Mouse (Mus musculus): ENCODE measurements around the gene Lgr5. TPM values are rescaled to one million over a fixed set of nuclear protein-coding genes. Genes with fewer than 3 reads are reported as not detected.

Lgr5 gene
- total and polyA plus RNA-seq, 2 experiments from 2014 or later = 1.5 to 3.0 TPM

- ATAC-seq (ENCODE audit: low FRiP score) (no peak), DNase-seq (ENCODE audit: low spot score) (no peak)
- Histone ChIP-seq H3K9me3 (ENCODE audit: low read length) (no peaks in the 10 kb centered on the region), H3K27me3 (ENCODE audit: insufficient read depth, low read length) (peaks cover 16% of the 10 kb centered on the region; the same call in 1 of the 2 replicates), H3K27ac (ENCODE audit: low read depth, low read length) (no peak overlapping the region), H3K4me2 (ENCODE audit: low read depth, low read length, poor library complexity, severe bottlenecking) (no peak overlapping the region), H3K4me3 (ENCODE audit: low read depth, low read length) (no peak overlapping the region), H3K36me3 (ENCODE audit: insufficient read depth, low read length) (no peaks in the 10 kb centered on the region), H3K4me1 (ENCODE audit: insufficient read depth, low read length) (no peaks in the 10 kb centered on the region), H3K9ac (replicated peaks; ENCODE audit: low read length, poor library complexity, severe bottlenecking) (no peak overlapping the region)
- 24% methylated on average over 7 of the region's 7 CpGs for WGBS
- TF ChIP-seq CTCF (IDR thresholded peaks at IDR 0.05) = no peak
These were observed 8.1 kb downstream of the Lgr5 start for GRCm38 (mm10) chr10:115579494-115579893.

DNA sequence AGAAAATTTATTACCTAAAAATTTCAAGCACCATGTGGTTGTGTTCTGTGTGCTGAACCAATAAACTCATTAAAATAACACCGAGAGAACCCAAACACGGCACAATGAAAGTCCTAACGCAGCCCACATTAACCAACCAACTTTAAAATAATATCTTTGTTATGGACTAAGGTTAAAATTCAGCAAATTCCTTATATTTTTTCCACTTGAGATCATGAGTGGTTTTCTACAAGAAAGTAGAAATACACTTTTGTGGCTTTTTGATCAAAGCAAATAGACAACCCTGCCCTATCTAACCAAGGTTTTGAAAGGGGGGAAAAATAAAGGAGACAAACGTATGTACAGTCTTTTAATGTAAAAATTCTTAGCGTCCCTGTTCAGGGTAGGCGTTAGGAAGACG, 8.5 kb downstream of the Lgr5 start:
- Histone ChIP-seq H3K4me3 (ENCODE audit: low read depth, low read length) (no peak overlapping the region), H3K27ac (ENCODE audit: low read depth, low read length) (no peak overlapping the region), H3K9ac (replicated peaks; ENCODE audit: low read length, poor library complexity, severe bottlenecking) (no peak overlapping the region), H3K4me1 (ENCODE audit: insufficient read depth, low read length) (no peaks in the 10 kb centered on the region), H3K27me3 (ENCODE audit: insufficient read depth, low read length) (peaks cover 12% of the 10 kb centered on the region; the same call in 1 of the 2 replicates), H3K36me3 (ENCODE audit: insufficient read depth, low read length) (no peaks in the 10 kb centered on the region), H3K9me3 (ENCODE audit: low read length) (no peaks in the 10 kb centered on the region), H3K4me2 (ENCODE audit: low read depth, low read length, poor library complexity, severe bottlenecking) (no peak overlapping the region)
- WGBS = 54% methylated on average over 7 of the region's 7 CpGs
- no peak for TF ChIP-seq CTCF (IDR thresholded peaks at IDR 0.05)
- DNase-seq (ENCODE audit: low spot score) = no peak
- no peak for ATAC-seq (ENCODE audit: low FRiP score)

DNA sequence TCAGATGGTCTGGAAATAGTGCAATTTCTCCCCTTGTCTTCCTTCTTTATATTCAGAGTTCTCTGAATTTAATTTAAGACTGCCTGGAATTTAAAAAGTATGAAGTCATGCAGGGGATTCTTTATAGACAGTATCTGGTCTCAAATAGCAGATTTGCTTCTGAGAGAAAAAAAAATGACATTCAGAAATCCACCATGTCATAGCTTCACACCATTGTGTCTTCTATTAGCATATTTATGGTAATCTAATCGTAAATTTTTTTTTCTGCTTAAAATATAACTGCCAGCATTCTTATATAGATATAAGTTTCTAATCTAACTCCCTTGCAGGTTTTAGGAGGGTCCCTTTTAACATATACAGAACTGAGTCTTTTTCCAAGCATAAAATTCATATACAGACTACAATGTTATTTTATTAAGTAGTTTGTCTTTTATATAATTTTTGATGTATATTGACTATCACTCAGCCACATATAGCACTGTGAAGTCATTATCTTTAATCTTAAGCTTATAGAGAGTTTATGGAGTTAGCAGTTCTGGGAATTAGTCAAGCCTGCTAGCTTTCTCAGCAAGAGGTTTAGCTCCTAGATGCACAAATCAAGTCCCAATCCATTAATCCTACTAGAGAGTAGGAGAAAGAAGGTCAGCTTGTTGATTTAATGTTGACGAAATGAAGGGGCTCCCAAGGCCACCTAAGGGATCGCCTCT, 15.7 kb downstream of the Lgr5 start:
- Histone ChIP-seq H3K4me2 (ENCODE audit: low read depth, low read length, poor library complexity, severe bottlenecking) (0 out of 2 replicates have a peak overlapping the region, but pooled peaks have one; percentile 3), H3K27ac (ENCODE audit: low read depth, low read length) (no peak overlapping the region)
- no peak for ATAC-seq (ENCODE audit: low FRiP score)

DNA sequence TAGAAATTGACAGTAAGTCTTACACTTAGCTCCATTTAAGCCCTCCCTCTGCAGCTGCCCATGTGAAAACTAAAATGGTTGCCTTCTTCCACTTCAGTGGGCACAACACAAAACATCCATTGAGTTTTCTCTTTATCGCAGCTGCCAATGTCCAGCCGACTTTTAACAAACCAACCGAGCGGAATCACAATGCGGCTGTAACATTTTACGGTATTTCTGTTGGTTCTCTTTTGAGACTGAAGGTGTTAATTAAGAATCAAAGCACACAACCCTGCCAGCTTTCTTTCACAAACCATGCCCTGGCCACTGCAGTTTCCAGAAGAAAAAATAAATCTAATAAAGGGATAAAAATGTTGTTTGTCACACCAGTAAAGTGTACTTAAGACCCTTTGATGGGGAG, 16.3 kb downstream of the Lgr5 start:
- DNase-seq (ENCODE audit: low spot score) = peak; percentile 84
- 0 out of 2 replicates have a peak overlapping the region, but pooled peaks have one; percentile 3 for H3K4me2 ChIP-seq (ENCODE audit: low read depth, low read length, poor library complexity, severe bottlenecking)
- H3K9me3 ChIP-seq (ENCODE audit: low read length) = no peaks in the 10 kb centered on the region
- no peak overlapping the region for H3K9ac ChIP-seq (replicated peaks; ENCODE audit: low read length, poor library complexity, severe bottlenecking)
- H3K27ac ChIP-seq (ENCODE audit: low read depth, low read length) = no peak overlapping the region
- H3K4me1 ChIP-seq (ENCODE audit: insufficient read depth, low read length) = 0 out of 2 replicates have a peak, but pooled peaks cover 3% of the 10 kb centered on the region
- H3K36me3 ChIP-seq (ENCODE audit: insufficient read depth, low read length) = no peaks in the 10 kb centered on the region
- WGBS = 13% methylated on average over 6 of the region's 6 CpGs
- TF ChIP-seq CTCF (IDR thresholded peaks at IDR 0.05) = no peak
- no peaks in the 10 kb centered on the region for H3K27me3 ChIP-seq (ENCODE audit: insufficient read depth, low read length)
- ATAC-seq (ENCODE audit: low FRiP score) = 0 out of 2 replicates have a peak, but pooled peaks have one; percentile 65
- H3K4me3 ChIP-seq (ENCODE audit: low read depth, low read length) = 0 out of 2 replicates have a peak overlapping the region, but pooled peaks have one; percentile 1

More for the DNA sequence above, 15.7 kb downstream of the Lgr5 start:
- no peak overlapping the region for H3K9ac ChIP-seq (replicated peaks; ENCODE audit: low read length, poor library complexity, severe bottlenecking)
- H3K4me3 ChIP-seq (ENCODE audit: low read depth, low read length) = no peak overlapping the region
- no peaks in the 10 kb centered on the region for H3K36me3 ChIP-seq (ENCODE audit: insufficient read depth, low read length)
- WGBS = 14% methylated on average over 3 of the region's 3 CpGs
- no peaks in the 10 kb centered on the region for H3K9me3 ChIP-seq (ENCODE audit: low read length)
- TF ChIP-seq CTCF (IDR thresholded peaks at IDR 0.05) = no peak
- no peaks in the 10 kb centered on the region for H3K27me3 ChIP-seq (ENCODE audit: insufficient read depth, low read length)
- DNase-seq (ENCODE audit: low spot score) = no peak
- 0 out of 2 replicates have a peak, but pooled peaks cover 3% of the 10 kb centered on the region for H3K4me1 ChIP-seq (ENCODE audit: insufficient read depth, low read length)

DNA sequence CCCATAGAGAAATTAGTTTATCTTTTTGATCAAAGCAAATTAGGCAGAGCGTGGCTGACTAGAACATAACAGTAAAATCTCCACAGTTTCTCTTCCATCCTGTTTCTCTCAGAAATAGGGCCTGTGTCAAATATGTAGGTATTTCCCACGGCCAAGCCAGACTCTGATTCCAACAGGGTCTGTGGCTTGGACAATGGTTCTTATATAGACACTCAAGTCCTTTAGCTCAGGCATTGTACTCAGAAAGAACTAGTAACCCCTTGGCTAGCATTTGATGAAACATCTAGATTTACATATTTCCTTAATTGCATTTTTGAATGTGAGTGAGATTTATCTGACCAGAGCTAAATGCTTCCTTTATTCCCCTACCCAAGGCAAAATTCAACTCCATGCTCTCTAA, 17.0 kb downstream of the Lgr5 start:
- Histone ChIP-seq H3K4me3 (ENCODE audit: low read depth, low read length) (no peak overlapping the region), H3K4me1 (ENCODE audit: insufficient read depth, low read length) (0 out of 2 replicates have a peak, but pooled peaks cover 3% of the 10 kb centered on the region), H3K27me3 (ENCODE audit: insufficient read depth, low read length) (no peaks in the 10 kb centered on the region), H3K36me3 (ENCODE audit: insufficient read depth, low read length) (no peaks in the 10 kb centered on the region), H3K4me2 (ENCODE audit: low read depth, low read length, poor library complexity, severe bottlenecking) (0 out of 2 replicates have a peak overlapping the region, but pooled peaks have one; percentile 3), H3K9me3 (ENCODE audit: low read length) (no peaks in the 10 kb centered on the region), H3K27ac (ENCODE audit: low read depth, low read length) (peak overlapping the region; percentile 34; the same call in 1 of the 2 replicates), H3K9ac (replicated peaks; ENCODE audit: low read length, poor library complexity, severe bottlenecking) (no peak overlapping the region)
- 46% methylated on average over 2 of the region's 2 CpGs for WGBS
- DNase-seq (ENCODE audit: low spot score) = no peak
- no peak for TF ChIP-seq CTCF (IDR thresholded peaks at IDR 0.05)
- no peak for ATAC-seq (ENCODE audit: low FRiP score)
